ENCODE assay signal across 26 mouse cellular contexts in the genomic region with DNA sequence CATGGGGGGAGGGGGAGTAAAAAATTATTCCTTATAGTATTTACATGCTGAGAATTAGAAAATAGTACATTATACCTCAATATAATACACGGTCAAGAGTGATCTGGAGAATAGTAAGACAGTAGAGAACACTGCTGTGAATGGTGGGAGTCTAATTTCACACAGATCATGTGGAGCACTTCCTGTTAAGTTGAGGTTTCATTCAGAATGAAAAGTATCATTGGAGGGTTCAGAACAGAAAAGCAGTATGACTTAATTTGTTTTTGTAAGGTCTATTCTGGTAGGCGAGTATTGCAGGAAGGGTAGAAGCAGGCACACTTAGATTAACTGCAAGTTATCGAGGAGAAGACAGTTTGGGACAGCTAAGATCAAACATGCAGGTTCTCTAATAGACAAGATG. TPM values are rescaled to one million over a fixed set of nuclear protein-coding genes. Genes with fewer than 3 reads are reported as not detected.
"Had no signal": no experiment of that assay in that cellular context is flagged by ENCODE, and none has a peak within 500 bp of the region (broad histone marks: within the 10 kb centered on the region; RNA-seq: fewer than 3 reads in every experiment).

No protein-coding gene starts in this region.

- H3K9me3 ChIP-seq: heart, embryonic 13.5 days; heart, embryonic 15.5 days; hindbrain, embryonic 13.5 days; hindbrain, embryonic 15.5 days; intestine, embryonic 15.5 days; kidney, embryonic 15.5 days; limb, embryonic 13.5 days; limb, embryonic 15.5 days had no signal

- DNase-seq: gastrocnemius, adult 2 months; gastrocnemius, postnatal 10 days; heart, adult 2 months; heart, postnatal 14 days; heart, postnatal 36 days; kidney, adult 2 months; kidney, adult 9 months; kidney, postnatal 25 days; kidney, postnatal 4 days; layer of hippocampus, postnatal 36 days; left cerebral cortex, postnatal 4 days had no signal

- H3K4me2 ChIP-seq: heart, embryonic 11.5 days; heart, embryonic 13.5 days; heart, embryonic 15.5 days; hindbrain, embryonic 13.5 days; hindbrain, embryonic 15.5 days; intestine, embryonic 15.5 days; kidney, embryonic 15.5 days; limb, embryonic 13.5 days; limb, embryonic 15.5 days; liver, embryonic 12.5 days had no signal

- H3K4me3 ChIP-seq: gastrocnemius, adult 2 months; heart, adult 2 months; heart, embryonic 13.5 days; heart, embryonic 15.5 days; hindbrain, embryonic 13.5 days; hindbrain, embryonic 15.5 days; intestine, embryonic 15.5 days; kidney, embryonic 15.5 days; layer of hippocampus, adult 2 months; limb, embryonic 13.5 days; limb, embryonic 15.5 days; liver, embryonic 12.5 days had no signal

- H3K27me3 ChIP-seq: heart, embryonic 13.5 days; heart, embryonic 15.5 days; hindbrain, embryonic 13.5 days; hindbrain, embryonic 15.5 days; intestine, embryonic 15.5 days; kidney, embryonic 15.5 days; limb, embryonic 13.5 days; limb, embryonic 15.5 days; liver, embryonic 12.5 days had no signal

- H3K4me1 ChIP-seq: heart, embryonic 13.5 days; heart, embryonic 15.5 days; hindbrain, embryonic 13.5 days; hindbrain, embryonic 15.5 days; intestine, embryonic 15.5 days; kidney, embryonic 15.5 days; limb, embryonic 13.5 days; limb, embryonic 15.5 days; liver, embryonic 12.5 days had no signal

- H3K9ac ChIP-seq: heart, embryonic 13.5 days; heart, embryonic 15.5 days; hindbrain, embryonic 13.5 days; hindbrain, embryonic 15.5 days; intestine, embryonic 15.5 days; kidney, embryonic 15.5 days; limb, embryonic 13.5 days; limb, embryonic 15.5 days; liver, embryonic 12.5 days; liver, embryonic 14.5 days had no signal

- H3K27ac ChIP-seq: gastrocnemius, adult 2 months; heart, adult 2 months; heart, embryonic 13.5 days; heart, embryonic 15.5 days; hindbrain, embryonic 13.5 days; hindbrain, embryonic 15.5 days; hindbrain, postnatal 0 days; intestine, embryonic 15.5 days; kidney, embryonic 15.5 days; kidney, postnatal 0 days; layer of hippocampus, adult 2 months; limb, embryonic 13.5 days; limb, embryonic 15.5 days; liver, embryonic 12.5 days; liver, embryonic 14.5 days had no signal

- ATAC-seq: hindbrain, postnatal 0 days; intestine, embryonic 15.5 days; intestine, postnatal 0 days; liver, embryonic 12.5 days had no signal

RNA-seq across cellular contexts. Expression of a gene that starts 6.3 kb away (rescaled TPM):
- polyA plus RNA-seq: heart, adult 2 months; liver, embryonic 12.5 days had no signal
